Mouse (Mus musculus): Measurements from ENCODE around the gene Cmip. TPM values are rescaled to one million over a fixed set of nuclear protein-coding genes. Genes with fewer than 3 reads are reported as not detected.

Gene Cmip
- total RNA-seq, 2 experiments from 2014 or later, result 275 to 296 TPM

- DNase-seq (ENCODE audit: low spot score in 2 of 2), result no peak
These were observed 88.0 kb downstream of the Cmip start for GRCm38 (mm10) chr8:117344899-117345298.

- DNase-seq (ENCODE audit: low spot score in 2 of 2), result no peak
These were observed 88.5 kb downstream of the Cmip start for GRCm38 (mm10) chr8:117345376-117345775.

GRCm38 (mm10) chr8:117347556-117347955 is 90.7 kb downstream of the Cmip start:
- DNase-seq (ENCODE audit: low spot score in 2 of 2), result no peak

- DNase-seq (ENCODE audit: low spot score in 2 of 2), result no peak
These were observed 92.0 kb downstream of the Cmip start for GRCm38 (mm10) chr8:117348718-117349394.

- DNase-seq (ENCODE audit: low spot score in 2 of 2), result no peak
These were observed 92.7 kb downstream of the Cmip start for GRCm38 (mm10) chr8:117349541-117349940.

- DNase-seq (ENCODE audit: low spot score in 2 of 2), result no peak
These were observed 95.2 kb downstream of the Cmip start for GRCm38 (mm10) chr8:117352098-117352497.

- no peak for DNase-seq (ENCODE audit: low spot score in 2 of 2)
These were observed 98.4 kb downstream of the Cmip start for GRCm38 (mm10) chr8:117355111-117355831.

GRCm38 (mm10) chr8:117356109-117356672 is 99.3 kb downstream of the Cmip start:
- no peak for DNase-seq (ENCODE audit: low spot score in 2 of 2)

- no peak for DNase-seq (ENCODE audit: low spot score in 2 of 2)
These were observed 100.9 kb downstream of the Cmip start for GRCm38 (mm10) chr8:117357491-117358467.

- no peak for DNase-seq (ENCODE audit: low spot score in 2 of 2)
These were observed 103.5 kb downstream of the Cmip start for GRCm38 (mm10) chr8:117360172-117360930.

GRCm38 (mm10) chr8:117361595-117362437 is 105.0 kb downstream of the Cmip start:
- DNase-seq (ENCODE audit: low spot score in 2 of 2), result no peak

GRCm38 (mm10) chr8:117362438-117362726 is 105.5 kb downstream of the Cmip start:
- no peak for DNase-seq (ENCODE audit: low spot score in 2 of 2)

- no peak for DNase-seq (ENCODE audit: low spot score in 2 of 2)
These were observed 106.4 kb downstream of the Cmip start for GRCm38 (mm10) chr8:117363291-117363690.

- DNase-seq (ENCODE audit: low spot score in 2 of 2), result no peak
These were observed 107.7 kb downstream of the Cmip start for GRCm38 (mm10) chr8:117364374-117365160.

GRCm38 (mm10) chr8:117366475-117366874 is 109.6 kb downstream of the Cmip start:
- peak in 1 of 2 experiments; percentile 59 for DNase-seq (ENCODE audit: low spot score in 2 of 2)

GRCm38 (mm10) chr8:117367441-117367840 is 110.6 kb downstream of the Cmip start:
- DNase-seq (ENCODE audit: low spot score in 2 of 2), result no peak

GRCm38 (mm10) chr8:117368781-117369180 is 111.9 kb downstream of the Cmip start:
- no peak for DNase-seq (ENCODE audit: low spot score in 2 of 2)

- DNase-seq (ENCODE audit: low spot score in 2 of 2), result no peak
These were observed 113.1 kb downstream of the Cmip start for GRCm38 (mm10) chr8:117370009-117370408.

- no peak for DNase-seq (ENCODE audit: low spot score in 2 of 2)
These were observed 114.3 kb downstream of the Cmip start for GRCm38 (mm10) chr8:117371189-117371588.
